Mouse (Mus musculus) frontal cortex, postnatal 10 days (tissue): ENCODE results near the gene Myt1l.
A peak's percentile ranks its signal among the peaks of the same experiment; 100 is the strongest.

ENCODE experiments used
- DNase-seq, 2 experiments: peaks; one replicate each; pipeline ENCODE4 v3.0.0; 2022; ENCODE audit warnings: low spot score in 2 of 2, mixed read lengths in 1 of 2

The Myt1l gene

GRCm38 (mm10) chr12:29904101-29904874, 376.1 kb downstream of the Myt1l start:
- DNase-seq, result no peak

- DNase-seq, result peak in 1 of 2 experiments; percentile 42
Observed at GRCm38 (mm10) chr12:29907056-29907455, 378.9 kb downstream of the Myt1l start.

- no peak for DNase-seq
Observed at GRCm38 (mm10) chr12:29916139-29916538, 388.0 kb downstream of the Myt1l start.

- no peak for DNase-seq
Observed at GRCm38 (mm10) chr12:29916807-29917206, 388.6 kb downstream of the Myt1l start.

- no peak for DNase-seq
Observed at GRCm38 (mm10) chr12:29920298-29920697, 392.1 kb downstream of the Myt1l start.

- DNase-seq, result no peak
Observed at GRCm38 (mm10) chr12:29921481-29921880, 393.3 kb downstream of the Myt1l start.

- peak in 1 of 2 experiments; percentile 57 for DNase-seq
Observed at GRCm38 (mm10) chr12:29926896-29927295, 398.7 kb downstream of the Myt1l start.

- DNase-seq, result no peak
Observed at GRCm38 (mm10) chr12:29930591-29930990, 402.4 kb downstream of the Myt1l start.

DNA sequence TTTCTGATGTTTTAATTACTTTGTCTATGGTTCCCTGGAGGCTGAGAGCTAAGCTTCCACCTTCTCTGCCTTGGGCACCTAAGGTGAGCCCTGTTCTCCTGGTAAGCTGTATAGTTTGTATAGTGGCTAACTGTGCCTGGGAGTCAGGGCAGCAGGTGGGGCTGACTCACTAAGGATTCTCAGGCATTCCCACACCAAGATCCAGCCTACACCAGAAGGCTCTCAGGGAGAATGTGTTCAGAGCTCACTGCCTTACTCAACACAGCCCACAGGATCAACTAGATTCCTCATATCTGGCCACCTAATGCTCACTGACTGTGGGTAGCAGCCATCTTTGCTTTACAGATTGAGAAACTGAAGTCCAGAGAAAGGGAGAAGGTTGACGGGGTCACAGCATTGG, 404.8 kb downstream of the Myt1l start:
- no peak for DNase-seq

- DNase-seq, result no peak
Observed at GRCm38 (mm10) chr12:29933501-29933900, 405.3 kb downstream of the Myt1l start.

DNA sequence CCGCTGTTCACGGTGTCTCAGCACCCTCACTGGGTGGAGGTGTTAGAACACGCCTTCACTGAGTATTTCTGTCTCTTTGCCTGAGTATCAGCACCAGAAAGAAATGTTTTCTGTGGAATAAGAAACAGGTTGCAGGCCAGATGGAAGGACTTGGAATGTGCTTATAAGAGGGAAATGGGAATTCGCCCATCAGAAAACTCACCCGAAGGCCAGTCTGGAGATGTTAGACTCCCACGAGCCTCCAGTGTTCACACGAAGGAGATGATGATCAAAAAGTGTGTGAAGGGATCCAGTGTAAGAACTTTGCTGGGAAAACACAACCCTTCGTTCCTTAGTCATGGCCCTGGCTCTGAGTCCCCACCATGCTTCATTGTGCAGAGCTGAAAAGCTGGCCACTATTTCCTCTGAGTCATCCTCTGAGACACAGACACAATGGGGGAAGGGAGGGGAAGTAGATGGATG, 406.0 kb downstream of the Myt1l start:
- no peak for DNase-seq

DNA sequence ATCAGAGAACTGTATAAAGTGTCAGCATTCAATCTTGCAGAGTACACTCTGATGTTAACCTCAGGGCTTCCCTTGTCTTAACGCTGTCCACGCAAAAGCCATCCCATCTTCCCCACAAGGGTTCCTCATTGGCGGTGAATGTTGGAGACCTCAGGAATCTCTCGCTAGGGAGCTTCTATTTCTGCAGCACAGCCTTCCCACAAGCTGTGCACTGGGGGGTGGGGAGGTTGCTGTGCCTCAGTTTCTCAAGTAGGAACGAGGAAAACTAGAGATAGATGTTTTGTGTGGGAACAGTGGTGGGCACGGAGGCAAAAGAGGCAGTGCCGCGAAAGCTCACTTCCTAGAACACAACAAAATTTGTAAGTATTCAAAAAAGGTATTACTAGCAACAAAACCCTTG, 409.1 kb downstream of the Myt1l start, which contains the start of gene Pxdn:
Pxdn (plus strand) TSS at position 301 of the 400 bp plus-strand sequence.
- DNase-seq, result no peak

GRCm38 (mm10) chr12:29937851-29938375, 409.7 kb downstream of the Myt1l start:
- DNase-seq, result peak; percentile 60 to 72

GRCm38 (mm10) chr12:29938376-29939041, 410.3 kb downstream of the Myt1l start:
- DNase-seq, result peak; percentile 46 to 58

- DNase-seq, result no peak
Observed at GRCm38 (mm10) chr12:29939261-29939671, 411.1 kb downstream of the Myt1l start.

- no peak for DNase-seq
Observed at GRCm38 (mm10) chr12:29942435-29942834, 414.3 kb downstream of the Myt1l start.

GRCm38 (mm10) chr12:29944650-29945049, 416.5 kb downstream of the Myt1l start:
- DNase-seq, result no peak

GRCm38 (mm10) chr12:29945182-29945743, 417.1 kb downstream of the Myt1l start:
- no peak for DNase-seq

- no peak for DNase-seq
Observed at GRCm38 (mm10) chr12:29951043-29951442, 422.9 kb downstream of the Myt1l start.

DNA sequence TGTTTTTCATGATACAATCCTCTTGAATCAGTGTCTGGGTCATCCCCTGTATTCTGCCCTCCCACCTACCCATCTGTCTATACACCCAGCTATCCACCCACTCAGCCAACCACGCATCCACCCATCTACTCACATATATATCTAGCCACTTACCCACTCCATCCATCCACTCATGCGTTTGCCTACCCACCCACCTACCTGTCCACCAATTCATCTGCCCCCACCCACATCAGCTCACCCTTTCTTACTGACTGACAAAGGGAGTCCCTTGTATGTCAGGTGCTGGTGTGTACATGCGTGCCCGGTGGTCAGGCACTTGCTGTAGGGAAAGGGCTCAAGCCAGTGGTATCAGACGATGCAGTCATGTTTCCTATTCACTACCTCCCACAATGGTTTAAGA, 423.3 kb downstream of the Myt1l start:
- no peak for DNase-seq

- DNase-seq, result no peak
Observed at GRCm38 (mm10) chr12:29952102-29952501, 423.9 kb downstream of the Myt1l start.

GRCm38 (mm10) chr12:29953999-29954398, 425.8 kb downstream of the Myt1l start:
- DNase-seq, result no peak
